Mouse (Mus musculus) retina, embryonic 14.5 days (tissue): ENCODE data around the gene Ifih1.

Source experiments
- DNase-seq: peaks from one replicate; pipeline ENCODE4 v3.0.0-alpha.2; 2015; ENCODE audit warnings: low spot score

Gene Ifih1

GRCm38 (mm10) chr2:62646014-62646645, at the start of gene Ifih1:
Ifih1 (minus strand) TSS chr2:62646255.
- DNase-seq: peak; percentile 67

DNA sequence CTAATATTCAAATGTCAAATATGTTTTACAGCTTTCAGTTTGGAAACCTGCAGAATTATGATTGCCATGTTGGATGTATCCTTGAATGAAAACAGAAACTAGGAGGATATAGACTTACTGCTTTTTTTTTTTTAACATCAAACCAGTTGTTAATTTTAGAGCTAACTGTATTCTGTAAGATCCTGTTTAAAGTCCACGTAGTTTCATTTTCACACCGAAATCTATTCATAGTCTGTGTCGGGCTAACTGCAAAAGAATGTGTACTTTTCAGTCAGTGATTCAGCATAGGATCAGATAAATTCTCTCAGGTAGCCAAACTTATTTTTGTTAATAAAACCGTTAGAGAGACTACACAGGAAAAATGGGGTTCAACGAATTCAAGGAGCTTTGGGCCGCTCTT, 39.9 kb upstream of the Ifih1 start:
- no peak for DNase-seq

DNA sequence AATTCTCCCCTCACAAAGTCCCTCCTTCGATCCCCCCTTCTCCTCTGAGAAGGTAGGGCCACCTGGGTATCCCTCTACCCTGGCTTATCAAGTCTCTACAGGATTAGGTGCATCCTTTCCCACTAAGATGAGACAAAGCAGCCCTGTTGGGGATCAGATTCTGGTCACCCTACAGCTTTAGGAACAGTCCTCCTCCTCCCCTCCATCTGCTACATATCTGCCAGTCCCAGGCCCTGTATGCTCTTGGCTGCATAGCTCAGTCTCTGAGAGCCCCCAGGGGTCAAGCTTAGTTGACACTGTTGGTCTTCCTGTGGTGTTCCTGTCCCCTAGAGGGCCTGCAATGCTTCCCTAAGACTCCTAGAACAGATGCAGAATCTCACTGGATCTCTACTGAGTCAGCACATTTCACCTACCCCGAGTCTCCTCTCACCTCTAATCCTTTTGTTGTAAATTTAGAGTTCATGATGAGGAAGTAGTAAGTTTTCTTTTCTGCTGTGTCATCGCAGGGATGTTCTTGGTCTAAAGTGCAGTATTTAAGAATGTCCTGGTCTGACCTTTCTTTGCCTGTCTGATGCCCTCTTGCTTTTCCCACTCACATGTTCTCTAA, 39.0 kb upstream of the Ifih1 start:
- no peak for DNase-seq

DNA sequence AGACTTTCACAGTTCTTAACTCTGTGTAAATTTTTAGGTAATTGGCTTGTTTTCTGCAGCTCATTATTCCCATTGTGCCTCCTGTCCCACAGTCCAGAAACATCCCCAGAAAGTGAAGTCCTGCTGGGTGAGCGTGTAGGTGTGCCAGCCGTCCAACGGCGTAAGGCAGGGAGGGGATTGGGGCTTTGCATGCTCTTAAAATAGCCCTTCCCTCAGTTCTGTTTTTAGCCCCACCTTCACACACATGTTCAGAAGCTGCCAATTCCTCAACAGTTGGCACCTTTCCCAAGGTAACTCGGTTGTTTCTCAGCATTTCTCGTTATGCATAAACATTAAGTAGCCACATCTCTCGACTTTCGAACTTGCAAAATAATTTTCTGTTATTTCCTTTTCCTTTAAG, 35.6 kb upstream of the Ifih1 start:
- no peak for DNase-seq

DNA sequence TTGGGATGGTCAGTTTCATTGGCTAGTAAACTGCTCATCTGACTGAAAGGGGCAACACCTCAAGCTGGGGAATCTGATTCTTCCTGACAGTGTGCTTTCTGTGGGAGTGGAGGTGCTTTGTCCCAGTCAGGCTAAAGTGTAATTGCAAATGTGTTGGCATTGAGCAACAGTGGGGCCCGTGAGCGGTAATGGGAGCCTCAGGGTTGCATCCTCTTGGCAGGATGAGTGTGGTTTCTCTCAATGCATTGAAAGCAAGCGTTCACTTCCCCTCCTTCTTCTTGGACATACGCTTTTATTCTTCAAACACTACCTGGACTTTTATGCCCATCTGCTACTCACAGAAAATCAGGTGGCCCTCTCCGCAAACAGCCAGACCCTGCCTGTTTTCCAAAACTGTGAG, 26.7 kb upstream of the Ifih1 start:
- no peak for DNase-seq

GRCm38 (mm10) chr2:62670767-62671166, 24.7 kb upstream of the Ifih1 start:
- no peak for DNase-seq

DNA sequence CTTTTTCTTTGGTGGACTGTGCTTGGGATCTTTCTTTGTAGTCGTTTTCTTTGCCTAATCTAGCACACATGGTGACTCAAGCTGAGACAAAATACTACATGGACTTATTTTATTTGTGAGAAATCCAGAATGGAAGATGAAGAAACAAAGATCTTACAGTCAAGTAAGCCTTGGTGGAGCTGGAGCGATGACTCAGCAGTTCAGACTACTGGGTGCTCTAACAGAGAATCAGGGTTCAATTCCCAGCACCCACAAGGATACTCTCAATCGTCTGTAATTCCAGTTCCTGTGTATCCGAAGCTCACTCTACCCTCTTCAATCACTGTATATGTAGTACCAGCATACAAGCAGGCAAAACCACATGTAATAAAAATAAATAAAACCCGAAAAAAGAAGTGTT, 24.2 kb upstream of the Ifih1 start:
- DNase-seq: no peak

DNA sequence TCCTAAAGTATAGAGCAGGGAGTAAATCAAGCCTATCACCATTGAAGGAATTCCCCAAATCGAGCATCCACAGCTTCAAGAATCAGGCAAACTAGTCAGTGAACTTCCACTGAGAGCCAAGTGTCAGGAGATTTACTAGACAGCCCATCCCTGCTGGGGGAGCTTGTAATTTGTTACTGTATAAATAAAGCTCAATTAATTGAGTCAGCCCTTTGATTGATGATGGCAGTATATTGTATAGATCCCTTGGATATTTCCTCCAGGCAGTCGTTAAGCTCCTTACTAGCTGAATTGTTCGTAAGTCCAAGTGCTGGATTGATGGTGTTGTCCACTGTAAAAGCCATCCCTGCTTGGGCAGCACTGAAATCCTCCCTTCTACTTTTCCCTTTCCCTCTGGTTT, 23.8 kb upstream of the Ifih1 start:
- DNase-seq: no peak

GRCm38 (mm10) chr2:62665536-62665935, 19.5 kb upstream of the Ifih1 start:
- DNase-seq: no peak

GRCm38 (mm10) chr2:62664839-62665238, 18.8 kb upstream of the Ifih1 start:
- DNase-seq: peak; percentile 17

GRCm38 (mm10) chr2:62664135-62664670, 18.1 kb upstream of the Ifih1 start, which contains the start of gene Gca:
Gca (plus strand) TSS chr2:62664285.
- peak; percentile 82 for DNase-seq

- DNase-seq: no peak
Observed at GRCm38 (mm10) chr2:62662560-62662959, 16.5 kb upstream of the Ifih1 start.

DNA sequence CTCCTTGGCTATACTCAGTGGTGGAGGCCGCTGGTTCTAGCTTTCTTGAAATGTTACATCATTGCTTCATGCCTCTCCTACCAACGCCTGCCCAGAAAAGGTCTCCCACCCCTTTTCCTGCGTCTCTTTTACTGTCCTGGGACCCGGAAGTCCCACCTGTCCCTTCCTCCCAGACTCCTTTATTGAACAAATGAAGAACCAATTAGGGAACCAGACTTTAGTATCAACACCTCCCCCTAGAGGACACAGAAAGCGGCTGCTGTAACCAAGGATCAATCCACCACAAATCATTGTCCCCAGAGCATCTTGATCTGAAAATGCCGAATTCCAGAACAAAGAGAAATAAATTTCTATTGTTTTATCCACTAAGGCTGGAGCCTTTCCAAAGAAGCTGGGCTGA, 14.5 kb upstream of the Ifih1 start:
- no peak for DNase-seq

DNA sequence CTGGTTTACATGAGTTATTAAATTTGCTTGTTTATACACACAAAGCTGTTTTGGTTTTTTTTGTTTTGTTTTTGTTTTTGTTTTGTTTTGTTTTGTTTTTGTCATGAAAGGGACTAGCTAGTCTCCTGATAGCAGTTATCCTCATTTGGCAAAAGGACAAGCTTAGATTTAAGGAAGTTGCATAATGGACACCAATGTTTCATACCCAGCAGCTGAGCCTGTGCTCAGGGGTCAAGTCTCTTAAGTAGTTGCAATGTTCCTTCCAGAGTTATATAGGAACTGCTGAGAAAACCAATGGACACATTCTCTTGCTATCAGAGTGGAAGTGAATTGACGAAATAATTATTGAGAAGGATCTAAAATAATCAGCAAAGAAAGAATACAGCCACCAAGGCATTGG, 10.0 kb upstream of the Ifih1 start:
- DNase-seq: no peak

- peak; percentile 81 for DNase-seq
Observed at GRCm38 (mm10) chr2:62654519-62655338, 8.7 kb upstream of the Ifih1 start.

- DNase-seq: no peak
Observed at GRCm38 (mm10) chr2:62652466-62652865, 6.4 kb upstream of the Ifih1 start.

GRCm38 (mm10) chr2:62651890-62652289, 5.8 kb upstream of the Ifih1 start:
- no peak for DNase-seq

DNA sequence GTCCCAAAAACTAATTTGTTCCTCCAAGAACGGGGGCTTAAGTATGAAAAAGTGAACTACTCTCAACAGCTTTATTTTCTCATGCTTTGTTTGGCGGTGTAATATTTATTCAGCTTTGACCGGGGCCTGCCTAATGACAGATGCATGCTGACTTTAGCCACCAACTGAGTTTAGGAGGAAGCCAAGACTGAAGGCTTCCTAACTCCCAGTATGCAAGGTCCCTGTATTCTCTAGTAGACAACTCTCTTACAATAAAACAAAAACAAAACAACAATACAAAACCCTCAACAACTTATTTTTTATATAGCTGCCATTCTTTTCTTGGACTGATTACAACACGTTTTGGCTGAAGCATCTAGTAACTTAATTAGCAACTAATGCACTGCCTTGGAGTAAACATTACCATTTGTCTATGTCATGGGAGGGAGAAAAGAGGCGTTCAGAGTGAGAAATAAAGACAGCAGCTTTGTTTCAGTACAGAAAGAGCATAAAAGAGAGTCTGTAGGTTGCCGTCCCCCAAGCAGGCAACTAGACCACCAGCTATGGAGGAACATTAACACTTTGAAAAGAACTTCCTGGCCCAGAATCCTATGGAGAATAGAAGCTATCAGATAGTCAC, 725 bp upstream of the Ifih1 start:
- DNase-seq: no peak

GRCm38 (mm10) chr2:62645475-62645874, 580 bp downstream of the Ifih1 start:
- peak; percentile 21 for DNase-seq

DNA sequence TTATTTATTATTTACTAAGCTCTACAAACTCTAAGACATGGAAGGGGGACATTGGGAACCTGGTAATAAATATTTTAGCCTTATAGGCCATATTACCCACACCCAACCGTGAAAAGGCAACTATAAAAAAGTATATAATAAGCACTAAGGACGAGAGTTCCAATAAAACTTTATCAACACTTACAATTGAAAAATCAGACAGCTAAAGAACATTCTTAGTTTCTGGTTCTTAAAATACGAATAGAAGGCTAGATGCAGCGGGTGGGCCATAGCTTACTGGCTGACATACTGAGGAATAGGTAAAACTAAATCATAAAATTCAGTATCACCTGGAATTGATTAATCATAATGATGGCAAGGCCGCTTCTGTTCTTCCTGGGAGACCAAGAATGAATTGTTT, 1.2 kb downstream of the Ifih1 start:
- DNase-seq: no peak

DNA sequence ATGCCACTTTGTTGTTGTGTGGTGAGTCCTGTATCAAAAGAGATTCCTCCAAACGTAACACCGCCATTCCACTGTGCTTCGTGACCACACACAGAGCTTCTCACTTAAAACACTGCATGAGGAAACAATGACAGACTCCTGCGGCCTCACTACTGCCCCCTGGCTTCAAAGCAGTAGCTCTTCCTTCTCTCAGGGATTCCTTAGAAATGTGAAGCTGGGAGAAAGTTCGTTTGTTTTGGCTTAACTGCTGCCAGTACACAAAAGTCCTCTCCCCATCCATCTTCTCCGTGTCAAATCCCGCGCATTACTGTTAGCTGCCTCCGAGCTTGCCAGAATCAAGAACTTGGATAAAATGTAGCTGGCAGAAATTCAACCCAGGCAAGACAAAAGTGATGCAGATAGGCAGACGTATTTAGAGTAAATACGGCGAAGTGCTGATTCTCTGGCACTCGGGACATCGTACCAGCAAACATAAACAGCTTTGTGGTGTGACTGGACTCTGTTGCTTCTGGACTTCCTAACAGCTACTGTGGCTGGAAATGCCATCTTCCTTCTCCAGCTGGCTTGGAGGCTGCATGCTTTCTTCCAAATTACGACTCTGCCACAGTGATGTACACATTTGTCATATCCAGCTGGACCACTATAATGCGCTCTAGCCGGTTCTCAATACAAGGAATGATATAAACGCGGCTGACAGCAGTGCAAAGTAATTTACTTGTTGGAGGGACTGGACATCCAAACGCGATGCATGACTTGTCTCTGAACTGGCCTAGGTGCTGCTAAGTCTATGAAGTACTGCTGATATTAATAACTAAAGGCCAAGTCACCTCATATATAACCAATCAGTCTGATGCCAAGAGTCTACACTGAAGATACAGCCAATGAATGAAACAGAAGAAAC, 2.4 kb downstream of the Ifih1 start:
- peak; percentile 51 for DNase-seq
